Mouse (Mus musculus): ENCODE data around the gene Ephb2. TPM values are rescaled to one million over a fixed set of nuclear protein-coding genes. Genes with fewer than 3 reads are reported as not detected.
A peak's percentile ranks its signal among the peaks of the same experiment; 100 is the strongest.

Ephb2 gene
- polyA plus RNA-seq, 1 experiment: 10.4 TPM

DNA sequence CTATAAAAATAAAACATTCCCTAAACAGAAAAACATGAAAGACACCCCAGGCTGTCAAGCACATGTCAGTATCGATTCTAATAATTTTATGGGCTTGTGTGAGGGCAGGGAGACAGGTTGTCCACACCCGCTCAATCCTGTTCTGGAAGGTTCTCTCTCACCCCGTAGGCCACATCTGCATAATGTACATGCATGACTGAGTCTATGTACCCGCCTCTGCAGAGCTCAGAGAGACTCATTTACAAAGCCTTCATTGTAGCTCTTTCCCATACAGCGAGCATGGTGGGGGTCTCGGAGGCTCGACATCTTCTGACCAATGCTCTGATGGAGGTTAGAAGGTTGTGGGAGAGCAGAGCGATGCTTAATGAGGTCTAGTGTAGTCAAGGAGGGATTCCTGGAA lies 108.8 kb downstream of the Ephb2 start:
- Histone ChIP-seq H3K27ac (ENCODE audit: insufficient read depth, low read depth, low read length) (peak overlapping the region; percentile 96), H3K4me3 (ENCODE audit: insufficient read depth, low read depth, low read length) (no peak overlapping the region), H3K27me3 (replicated peaks; ENCODE audit: control insufficient read depth, insufficient read depth, low read length) (no peaks in the 10 kb centered on the region), H3K4me1 (ENCODE audit: control insufficient read depth, insufficient read depth, low read length) (peaks cover 17% of the 10 kb centered on the region; the same call in 1 of the 2 replicates), H3K36me3 (ENCODE audit: control insufficient read depth, insufficient read depth, low read length) (no peaks in the 10 kb centered on the region)
- no peak for TF ChIP-seq POLR2A (IDR thresholded peaks at IDR 0.05; ENCODE audit: low read depth, low read length)
- TF ChIP-seq CTCF (conservative IDR thresholded peaks at IDR 0.05; ENCODE audit: insufficient read depth, insufficient read length, low read depth, low read length): no peak
- DNase-seq: peak; percentile 61
- WGBS: 46% methylated on average over 8 of the region's 8 CpGs

DNA sequence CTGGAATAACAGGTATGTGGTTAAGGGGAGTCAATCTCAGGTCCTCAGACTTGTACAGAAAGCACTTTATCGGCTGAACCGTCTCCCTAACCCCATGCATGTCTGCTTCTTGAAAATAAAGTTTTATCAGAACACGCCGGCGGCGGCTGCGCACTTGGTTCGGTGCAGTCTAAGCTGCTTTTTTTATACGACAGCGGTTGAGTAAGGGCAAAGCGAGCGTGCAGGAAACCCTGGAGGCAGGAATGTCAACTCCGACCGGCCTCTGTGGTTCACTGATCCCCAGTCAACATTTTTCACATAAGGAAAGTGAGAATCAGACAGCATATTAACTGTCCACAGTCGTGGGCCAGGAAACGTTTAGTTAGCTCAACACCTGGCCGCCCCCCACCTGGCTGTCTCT lies 111.1 kb downstream of the Ephb2 start:
- H3K27me3 ChIP-seq (replicated peaks; ENCODE audit: control insufficient read depth, insufficient read depth, low read length): no peaks in the 10 kb centered on the region

DNA sequence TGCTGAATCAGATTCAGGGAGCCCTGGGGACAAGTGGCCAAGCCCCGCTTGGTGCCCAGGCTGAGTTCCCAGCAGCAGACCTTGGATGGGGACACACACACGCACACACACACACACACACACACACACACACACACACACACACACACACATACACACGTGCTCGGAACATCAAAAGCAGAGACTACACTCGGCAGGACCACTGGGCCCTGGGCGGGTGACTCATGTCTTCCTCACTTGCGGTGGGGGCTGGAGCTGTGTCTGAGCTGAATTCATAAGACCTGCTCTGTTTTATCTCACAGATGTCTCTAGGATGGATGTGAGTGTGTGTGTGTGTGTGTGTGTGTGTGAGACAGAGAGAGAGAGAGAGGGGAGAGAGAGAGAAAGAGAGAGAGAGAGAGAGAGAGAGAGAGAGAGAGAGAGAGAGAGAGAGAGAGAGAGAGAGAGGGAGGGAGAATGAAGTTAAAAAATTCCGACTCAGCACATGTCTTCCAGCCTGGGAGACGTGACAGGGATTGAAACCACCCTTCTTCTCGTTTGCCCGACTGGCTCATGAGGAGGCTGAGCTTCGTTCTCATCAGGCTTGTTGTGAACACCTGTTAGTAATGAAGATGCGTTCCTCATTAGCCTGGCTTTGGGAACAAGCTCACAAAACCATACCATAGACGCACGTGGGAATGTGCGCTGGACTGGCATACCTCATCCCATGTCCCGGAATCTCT lies 113.3 kb downstream of the Ephb2 start:
- DNase-seq: no peak
- Histone ChIP-seq H3K27me3 (replicated peaks; ENCODE audit: control insufficient read depth, insufficient read depth, low read length) (no peaks in the 10 kb centered on the region), H3K4me1 (ENCODE audit: control insufficient read depth, insufficient read depth, low read length) (peaks cover 11% of the 10 kb centered on the region; the same call in 1 of the 2 replicates), H3K36me3 (ENCODE audit: control insufficient read depth, insufficient read depth, low read length) (no peaks in the 10 kb centered on the region), H3K27ac (ENCODE audit: insufficient read depth, low read depth, low read length) (no peak overlapping the region), H3K4me3 (ENCODE audit: insufficient read depth, low read depth, low read length) (no peak overlapping the region)
- TF ChIP-seq POLR2A (IDR thresholded peaks at IDR 0.05; ENCODE audit: low read depth, low read length) (no peak), CTCF (conservative IDR thresholded peaks at IDR 0.05; ENCODE audit: insufficient read depth, insufficient read length, low read depth, low read length) (no peak)
- WGBS: 69% methylated on average over 17 of the region's 17 CpGs

More for the DNA sequence above, 111.1 kb downstream of the Ephb2 start:
- no peak overlapping the region for H3K4me3 ChIP-seq (ENCODE audit: insufficient read depth, low read depth, low read length)
- peak overlapping the region; percentile 84 for H3K27ac ChIP-seq (ENCODE audit: insufficient read depth, low read depth, low read length)
- peaks cover 11% of the 10 kb centered on the region; the same call in 1 of the 2 replicates for H3K4me1 ChIP-seq (ENCODE audit: control insufficient read depth, insufficient read depth, low read length)
- no peak; the same call in 1 of the 2 replicates for TF ChIP-seq CTCF (conservative IDR thresholded peaks at IDR 0.05; ENCODE audit: insufficient read depth, insufficient read length, low read depth, low read length)
- no peak for TF ChIP-seq POLR2A (IDR thresholded peaks at IDR 0.05; ENCODE audit: low read depth, low read length)
- DNase-seq: peak; percentile 85
- no peaks in the 10 kb centered on the region for H3K36me3 ChIP-seq (ENCODE audit: control insufficient read depth, insufficient read depth, low read length)
- WGBS: 18% methylated on average over 17 of the region's 17 CpGs

DNA sequence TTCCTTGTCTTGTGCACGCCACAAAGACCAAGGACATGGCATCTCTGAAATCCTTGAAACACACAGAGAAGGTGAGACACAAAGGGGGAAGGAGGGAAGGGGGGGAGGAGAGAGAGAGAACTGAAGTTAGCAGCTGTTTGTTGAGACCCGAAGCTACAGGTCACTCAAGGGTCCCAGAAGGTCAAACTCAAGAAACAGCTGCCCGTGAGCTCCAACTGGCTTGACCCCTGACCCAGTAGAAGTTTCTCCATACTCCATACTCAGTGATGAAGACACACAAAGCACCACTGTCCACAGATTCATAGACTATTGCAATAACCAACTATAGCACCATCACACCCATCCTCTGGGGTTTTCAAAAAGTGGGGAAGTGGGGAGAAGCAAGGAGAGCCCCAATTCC lies 113.9 kb downstream of the Ephb2 start:
- TF ChIP-seq POLR2A (IDR thresholded peaks at IDR 0.05; ENCODE audit: low read depth, low read length) (no peak), CTCF (conservative IDR thresholded peaks at IDR 0.05; ENCODE audit: insufficient read depth, insufficient read length, low read depth, low read length) (no peak)

DNA sequence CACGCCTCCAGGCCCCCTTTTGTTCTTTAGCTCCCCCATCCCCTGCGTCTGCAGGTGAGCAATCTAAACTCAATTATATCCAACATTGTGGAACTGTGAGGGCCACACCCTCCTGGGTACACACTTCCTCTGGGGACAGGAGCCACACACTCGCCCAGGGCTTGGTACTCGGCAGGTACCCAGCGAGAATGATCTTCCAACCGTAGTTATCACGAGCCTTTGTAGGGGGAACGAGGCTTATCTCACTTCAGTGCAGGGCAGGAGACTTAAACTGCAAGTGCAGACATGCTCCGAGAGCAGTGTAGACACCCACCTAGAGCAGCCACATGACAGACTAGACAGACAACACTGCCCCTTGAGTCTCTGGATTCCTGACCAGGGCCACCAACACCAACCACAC lies 115.8 kb downstream of the Ephb2 start:
- DNase-seq: no peak
- Histone ChIP-seq H3K4me3 (ENCODE audit: insufficient read depth, low read depth, low read length) (no peak overlapping the region), H3K27ac (ENCODE audit: insufficient read depth, low read depth, low read length) (no peak overlapping the region), H3K4me1 (ENCODE audit: control insufficient read depth, insufficient read depth, low read length) (no peaks in the 10 kb centered on the region), H3K27me3 (replicated peaks; ENCODE audit: control insufficient read depth, insufficient read depth, low read length) (no peaks in the 10 kb centered on the region), H3K36me3 (ENCODE audit: control insufficient read depth, insufficient read depth, low read length) (no peaks in the 10 kb centered on the region)
- 83% methylated on average over 9 of the region's 9 CpGs for WGBS
- no peak for TF ChIP-seq CTCF (conservative IDR thresholded peaks at IDR 0.05; ENCODE audit: insufficient read depth, insufficient read length, low read depth, low read length)
- no peak for TF ChIP-seq POLR2A (IDR thresholded peaks at IDR 0.05; ENCODE audit: low read depth, low read length)

More for the DNA sequence above, 113.9 kb downstream of the Ephb2 start:
- Histone ChIP-seq H3K36me3 (ENCODE audit: control insufficient read depth, insufficient read depth, low read length) (no peaks in the 10 kb centered on the region), H3K4me1 (ENCODE audit: control insufficient read depth, insufficient read depth, low read length) (0 out of 2 replicates have a peak, but pooled peaks cover 6% of the 10 kb centered on the region), H3K27ac (ENCODE audit: insufficient read depth, low read depth, low read length) (no peak overlapping the region), H3K4me3 (ENCODE audit: insufficient read depth, low read depth, low read length) (no peak overlapping the region), H3K27me3 (replicated peaks; ENCODE audit: control insufficient read depth, insufficient read depth, low read length) (no peaks in the 10 kb centered on the region)
- 65% methylated on average over 3 of the region's 3 CpGs for WGBS
- DNase-seq: no peak

DNA sequence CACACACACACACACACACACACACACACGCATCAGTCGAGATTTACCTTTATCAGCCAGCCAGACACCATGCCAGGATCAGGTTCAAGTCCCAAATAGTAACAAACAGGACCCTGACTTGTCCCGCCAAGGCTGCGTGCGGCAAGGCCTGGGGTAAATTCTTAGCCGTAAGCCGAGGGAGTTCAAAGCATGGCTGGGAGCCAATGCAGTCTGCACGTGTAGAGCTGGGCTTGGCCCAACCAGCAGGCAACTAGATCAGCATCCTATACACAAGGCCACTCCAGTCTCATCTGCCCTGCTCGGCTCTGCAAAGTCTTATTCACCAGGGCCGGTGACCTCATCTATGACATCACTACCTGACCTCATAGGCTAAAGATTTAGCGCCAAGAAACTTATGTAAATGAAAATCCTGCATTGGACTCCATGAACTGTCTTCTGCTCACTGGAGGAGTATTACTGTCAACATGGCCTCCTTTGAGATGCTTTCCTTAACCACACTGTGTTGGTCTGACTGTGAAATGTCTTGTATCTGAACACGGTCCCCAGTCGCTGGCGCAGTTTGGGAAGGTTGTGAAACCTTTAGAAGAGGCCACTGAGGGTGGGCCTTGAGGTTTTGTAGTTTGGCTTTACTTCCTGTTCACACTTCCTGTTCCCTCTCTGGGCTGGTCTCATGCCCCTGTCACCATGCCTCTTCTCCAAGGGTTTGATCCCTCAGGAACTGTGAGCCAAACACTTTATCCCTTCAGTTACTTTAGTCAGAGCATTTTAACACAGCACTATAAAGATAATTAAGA lies 117.4 kb downstream of the Ephb2 start:
- Histone ChIP-seq H3K27ac (ENCODE audit: insufficient read depth, low read depth, low read length) (no peak overlapping the region), H3K27me3 (replicated peaks; ENCODE audit: control insufficient read depth, insufficient read depth, low read length) (no peaks in the 10 kb centered on the region), H3K4me3 (ENCODE audit: insufficient read depth, low read depth, low read length) (no peak overlapping the region), H3K36me3 (ENCODE audit: control insufficient read depth, insufficient read depth, low read length) (no peaks in the 10 kb centered on the region), H3K4me1 (ENCODE audit: control insufficient read depth, insufficient read depth, low read length) (no peaks in the 10 kb centered on the region)
- no peak for DNase-seq
- TF ChIP-seq CTCF (conservative IDR thresholded peaks at IDR 0.05; ENCODE audit: insufficient read depth, insufficient read length, low read depth, low read length) (no peak), POLR2A (IDR thresholded peaks at IDR 0.05; ENCODE audit: low read depth, low read length) (no peak)
- 88% methylated on average over 14 of the region's 14 CpGs for WGBS

DNA sequence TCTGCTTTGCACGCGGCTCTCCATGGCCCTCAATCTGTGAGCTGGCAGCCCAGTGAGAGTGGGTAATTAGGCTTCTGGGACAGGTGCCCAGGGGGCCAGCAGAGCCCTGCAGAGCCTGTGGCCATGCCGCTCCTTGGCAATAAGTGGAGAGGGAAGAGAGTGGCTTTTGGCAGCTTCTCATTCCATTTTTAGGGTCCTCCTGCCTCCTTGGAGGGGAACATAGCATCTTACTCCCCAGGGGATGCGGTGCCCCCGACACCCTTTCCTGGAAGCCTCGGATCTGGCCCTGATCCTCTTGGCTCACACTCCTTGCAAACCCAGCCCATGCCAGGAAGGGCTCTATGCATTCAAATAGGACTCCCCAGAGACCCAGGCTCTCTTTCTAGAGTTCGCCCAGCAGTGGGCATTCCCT lies 119.2 kb downstream of the Ephb2 start:
- H3K36me3 ChIP-seq (ENCODE audit: control insufficient read depth, insufficient read depth, low read length): no peaks in the 10 kb centered on the region
- H3K4me3 ChIP-seq (ENCODE audit: insufficient read depth, low read depth, low read length): no peak overlapping the region
- H3K4me1 ChIP-seq (ENCODE audit: control insufficient read depth, insufficient read depth, low read length): no peaks in the 10 kb centered on the region
- WGBS: 69% methylated on average over 7 of the region's 7 CpGs
- TF ChIP-seq POLR2A (IDR thresholded peaks at IDR 0.05; ENCODE audit: low read depth, low read length) (no peak), CTCF (conservative IDR thresholded peaks at IDR 0.05; ENCODE audit: insufficient read depth, insufficient read length, low read depth, low read length) (no peak)
- H3K27ac ChIP-seq (ENCODE audit: insufficient read depth, low read depth, low read length): no peak overlapping the region
- H3K27me3 ChIP-seq (replicated peaks; ENCODE audit: control insufficient read depth, insufficient read depth, low read length): no peaks in the 10 kb centered on the region
- DNase-seq: no peak
